Mouse (Mus musculus): ENCODE measurements around the gene Nfib. TPM values are rescaled to one million over a fixed set of nuclear protein-coding genes. Genes with fewer than 3 reads are reported as not detected.

Gene Nfib
- polyA plus RNA-seq, 1 experiment from 2014 or later, result 58.4 TPM

DNA sequence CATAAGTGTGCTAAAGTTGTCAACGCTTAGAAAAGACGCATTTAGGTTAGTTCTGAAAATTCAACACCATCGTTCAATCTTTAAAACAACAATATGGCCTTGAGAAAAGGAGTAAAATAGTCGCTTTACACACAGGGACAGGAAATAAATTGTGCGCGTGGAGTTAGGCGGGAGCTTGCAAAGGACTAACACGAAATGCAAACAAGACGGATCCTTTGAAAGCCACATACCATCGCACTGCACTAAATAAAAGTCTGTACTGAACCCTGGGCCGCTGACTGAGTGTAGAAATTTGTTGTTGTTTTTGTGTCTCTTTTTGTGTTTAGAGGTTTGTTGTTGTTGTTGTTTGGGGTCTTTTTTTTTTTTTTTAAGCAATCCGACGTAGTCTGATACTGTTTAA, 193.2 kb downstream of the Nfib start:
- Histone ChIP-seq H3K36me3 (no peaks in the 10 kb centered on the region), H3K4me3 (replicated peaks) (peak overlapping the region; percentile 51), H3K9me3 (no peaks in the 10 kb centered on the region), H3K27ac (peak overlapping the region; percentile 87), H3K4me1 (replicated peaks) (peaks cover 44% of the 10 kb centered on the region), H3K27me3 (peaks cover 6% of the 10 kb centered on the region; the same call in 1 of the 2 replicates), H3K4me2 (replicated peaks) (peak overlapping the region; percentile 96), H3K9ac (replicated peaks) (peak overlapping the region; percentile 64)
- ATAC-seq, result no peak
- under 1% methylated on average over 13 of the region's 13 CpGs for WGBS

DNA sequence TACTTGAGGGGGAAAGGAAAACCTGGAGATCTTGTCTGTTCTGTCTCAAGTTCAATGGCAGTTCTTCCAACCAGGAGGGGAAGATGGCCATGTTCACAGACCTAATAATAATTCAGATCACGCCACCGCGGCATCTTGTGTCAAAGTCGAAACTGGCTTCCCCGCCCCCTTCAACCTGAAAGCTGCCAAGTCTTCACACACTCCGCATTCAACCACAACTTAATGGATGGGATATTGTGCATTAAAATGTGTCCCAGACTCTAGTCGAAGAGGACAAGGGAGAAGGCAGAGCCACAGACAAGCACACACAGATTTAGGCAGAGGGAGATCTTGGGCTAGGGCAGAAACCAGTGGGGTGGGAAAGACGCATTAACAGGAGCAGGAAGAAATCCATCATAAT, 194.0 kb downstream of the Nfib start:
- H3K9me3 ChIP-seq, result no peaks in the 10 kb centered on the region
- peak overlapping the region; percentile 51 for H3K4me3 ChIP-seq (replicated peaks)
- no peaks in the 10 kb centered on the region for H3K36me3 ChIP-seq
- peak overlapping the region; percentile 96 for H3K4me2 ChIP-seq (replicated peaks)
- WGBS, result under 1% methylated on average over 8 of the region's 8 CpGs
- H3K4me1 ChIP-seq (replicated peaks), result peaks cover 47% of the 10 kb centered on the region
- peaks cover 6% of the 10 kb centered on the region; the same call in 1 of the 2 replicates for H3K27me3 ChIP-seq
- H3K9ac ChIP-seq (replicated peaks), result peak overlapping the region; percentile 63
- ATAC-seq, result 0 out of 2 replicates have a peak, but pooled peaks have one; percentile 6
- peak overlapping the region; percentile 87 for H3K27ac ChIP-seq

DNA sequence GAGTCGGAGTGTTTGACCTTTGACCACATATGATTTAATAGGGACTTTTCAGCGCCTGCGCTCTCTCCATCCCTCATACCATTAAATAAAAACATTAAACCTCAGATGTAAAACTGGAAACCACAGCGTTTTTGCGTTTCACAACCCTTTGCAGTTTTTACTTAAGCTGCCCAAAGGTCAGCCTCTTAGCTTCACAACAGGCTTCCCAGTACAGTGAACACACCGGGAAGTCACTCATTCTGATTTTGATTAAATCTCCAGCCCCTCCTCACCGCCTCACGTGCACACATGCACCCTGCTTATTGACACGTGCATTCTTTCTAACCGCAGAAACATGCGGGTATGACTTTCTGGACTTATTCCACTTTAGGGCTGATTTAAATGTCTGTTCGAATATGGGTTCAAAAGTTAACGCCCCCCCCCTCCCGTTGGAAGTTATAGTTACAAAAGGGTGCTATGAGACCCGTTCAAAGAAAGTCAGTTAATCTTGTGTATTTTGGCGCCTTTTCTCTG, 194.5 kb downstream of the Nfib start:
- Histone ChIP-seq H3K9ac (replicated peaks) (peak overlapping the region; percentile 59), H3K4me1 (replicated peaks) (peaks cover 47% of the 10 kb centered on the region), H3K36me3 (no peaks in the 10 kb centered on the region), H3K4me3 (replicated peaks) (peak overlapping the region; percentile 51), H3K27me3 (peaks cover 6% of the 10 kb centered on the region; the same call in 1 of the 2 replicates), H3K27ac (peak overlapping the region; percentile 87), H3K4me2 (replicated peaks) (peak overlapping the region; percentile 96), H3K9me3 (no peaks in the 10 kb centered on the region)
- ATAC-seq, result no peak
- WGBS, result 3% methylated on average over 16 of the region's 16 CpGs

GRCm38 (mm10) chr4:82509771-82510170, 195.8 kb downstream of the Nfib start:
- peak overlapping the region; percentile 98 for H3K27ac ChIP-seq
- 16% methylated on average over 4 of the region's 4 CpGs for WGBS
- peaks cover 47% of the 10 kb centered on the region for H3K4me1 ChIP-seq (replicated peaks)
- H3K9ac ChIP-seq (replicated peaks), result peak overlapping the region; percentile 95
- peaks cover 6% of the 10 kb centered on the region; the same call in 1 of the 2 replicates for H3K27me3 ChIP-seq
- H3K4me3 ChIP-seq (replicated peaks), result peak overlapping the region; percentile 72
- H3K4me2 ChIP-seq (replicated peaks), result peak overlapping the region; percentile 96
- no peaks in the 10 kb centered on the region for H3K36me3 ChIP-seq
- no peaks in the 10 kb centered on the region for H3K9me3 ChIP-seq
- ATAC-seq, result no peak

- Histone ChIP-seq H3K27me3 (peaks cover 6% of the 10 kb centered on the region; the same call in 1 of the 2 replicates), H3K9me3 (no peaks in the 10 kb centered on the region), H3K4me2 (replicated peaks) (peak overlapping the region; percentile 96), H3K4me1 (replicated peaks) (peaks cover 49% of the 10 kb centered on the region), H3K4me3 (replicated peaks) (peak overlapping the region; percentile 72), H3K36me3 (no peaks in the 10 kb centered on the region), H3K27ac (peak overlapping the region; percentile 98), H3K9ac (replicated peaks) (peak overlapping the region; percentile 95)
- 32% methylated on average over 2 of the region's 2 CpGs for WGBS
- ATAC-seq, result no peak
These were observed 196.3 kb downstream of the Nfib start for GRCm38 (mm10) chr4:82509166-82509767.

DNA sequence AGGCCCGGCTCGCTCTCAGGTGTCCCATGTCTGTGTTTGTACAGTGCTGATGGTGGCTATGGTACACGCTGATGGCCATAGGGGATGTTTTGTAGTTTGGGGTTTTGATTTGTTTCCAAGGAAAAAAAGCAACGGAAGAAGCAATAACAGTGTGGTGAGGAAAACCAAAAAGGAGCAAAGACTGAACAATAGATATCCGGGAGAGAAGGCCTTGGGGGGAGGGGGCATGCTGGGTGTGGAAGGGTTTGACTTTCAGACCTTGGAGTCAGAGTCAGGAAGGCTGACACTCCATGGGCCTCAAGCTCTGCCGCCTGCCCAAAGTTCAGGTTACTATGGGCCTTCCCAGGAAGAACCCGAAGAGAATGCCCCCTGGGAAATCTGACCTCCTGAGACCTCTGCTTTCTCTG, 197.3 kb downstream of the Nfib start:
- no peak for ATAC-seq
- Histone ChIP-seq H3K27me3 (peaks cover 6% of the 10 kb centered on the region; the same call in 1 of the 2 replicates), H3K4me2 (replicated peaks) (peak overlapping the region; percentile 96), H3K4me1 (replicated peaks) (peaks cover 49% of the 10 kb centered on the region), H3K36me3 (no peaks in the 10 kb centered on the region), H3K9ac (replicated peaks) (peak overlapping the region; percentile 95), H3K9me3 (no peaks in the 10 kb centered on the region), H3K4me3 (replicated peaks) (peak overlapping the region; percentile 72), H3K27ac (peak overlapping the region; percentile 98)
- WGBS, result 4% methylated on average over 7 of the region's 7 CpGs

GRCm38 (mm10) chr4:82507541-82508280, 197.8 kb downstream of the Nfib start:
- 4% methylated on average over 15 of the region's 15 CpGs for WGBS
- Histone ChIP-seq H3K36me3 (no peaks in the 10 kb centered on the region), H3K27me3 (peaks cover 6% of the 10 kb centered on the region; the same call in 1 of the 2 replicates), H3K27ac (peak overlapping the region; percentile 98), H3K4me1 (replicated peaks) (peaks cover 49% of the 10 kb centered on the region), H3K9ac (replicated peaks) (peak overlapping the region; percentile 95), H3K4me3 (replicated peaks) (peak overlapping the region; percentile 72), H3K9me3 (no peaks in the 10 kb centered on the region), H3K4me2 (replicated peaks) (peak overlapping the region; percentile 96)
- no peak for ATAC-seq

DNA sequence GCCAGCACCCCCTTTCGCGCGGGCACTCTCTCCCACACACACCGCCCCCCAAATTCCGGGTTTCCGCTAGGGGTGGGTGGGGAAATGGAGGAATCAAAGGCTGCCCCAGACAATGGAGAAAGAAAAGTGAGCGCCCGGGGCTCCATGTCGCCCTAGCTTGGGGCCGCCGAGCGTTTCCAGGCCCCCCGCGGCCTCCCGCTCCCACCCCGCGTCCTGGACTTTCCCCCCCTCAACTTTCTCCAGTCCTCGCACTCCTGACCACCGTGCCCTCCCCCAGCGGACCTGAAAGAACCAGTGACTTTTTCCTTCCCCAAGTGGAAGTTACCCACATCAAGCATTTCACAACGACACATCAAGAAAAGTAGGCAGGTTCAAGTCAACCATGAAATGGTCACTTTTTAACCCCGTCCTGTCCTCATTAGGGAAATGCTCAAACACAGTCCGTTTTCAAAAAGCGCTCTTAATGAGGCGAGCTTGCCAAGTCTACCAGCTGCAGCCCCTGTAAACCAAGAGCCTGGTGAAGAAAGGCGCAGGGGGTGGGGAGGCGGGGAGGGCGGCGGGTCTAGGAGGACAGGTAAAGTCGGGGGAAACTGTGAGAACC, 198.7 kb downstream of the Nfib start:
- Histone ChIP-seq H3K36me3 (no peaks in the 10 kb centered on the region), H3K27ac (peak overlapping the region; percentile 98), H3K27me3 (peaks cover 6% of the 10 kb centered on the region; the same call in 1 of the 2 replicates), H3K4me3 (replicated peaks) (peak overlapping the region; percentile 72), H3K9me3 (no peaks in the 10 kb centered on the region), H3K9ac (replicated peaks) (peak overlapping the region; percentile 95), H3K4me1 (replicated peaks) (peaks cover 41% of the 10 kb centered on the region), H3K4me2 (replicated peaks) (peak overlapping the region; percentile 96)
- peak; percentile 80 for ATAC-seq
- WGBS, result under 1% methylated on average over 30 of the region's 30 CpGs

DNA sequence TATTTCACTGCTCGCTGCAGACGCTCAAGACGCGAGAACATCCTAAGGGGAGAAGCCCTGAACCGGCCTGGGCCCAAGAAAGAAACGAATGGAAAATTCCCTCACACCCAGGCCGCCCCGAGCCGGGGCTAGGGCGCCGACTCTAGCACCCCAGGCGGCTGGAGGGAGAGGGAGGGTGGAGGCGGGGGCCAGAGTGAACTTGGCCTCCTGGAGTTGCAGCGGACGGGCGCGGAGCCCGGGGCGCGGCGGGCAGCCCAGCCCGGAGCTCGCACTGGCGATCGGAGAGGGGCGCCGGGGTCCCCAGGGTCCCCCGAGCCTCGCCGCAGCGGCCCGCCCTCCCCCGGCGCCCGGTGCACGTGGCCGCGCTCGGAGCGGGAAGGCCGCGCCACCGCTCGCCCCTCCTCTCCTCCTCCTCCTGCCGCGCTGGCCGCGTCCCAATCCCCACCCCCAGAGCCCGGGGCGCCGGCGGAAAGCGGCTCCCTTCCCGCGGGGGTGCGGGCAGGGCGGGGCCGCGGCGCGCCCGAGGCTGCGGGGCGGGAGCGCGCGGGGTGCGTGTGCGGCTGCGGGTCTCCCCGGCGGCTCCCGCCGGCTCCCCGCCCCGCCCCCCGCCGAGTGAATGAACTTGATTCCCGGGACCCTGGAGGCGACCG, 199.3 kb downstream of the Nfib start:
- Histone ChIP-seq H3K27me3 (peaks cover 6% of the 10 kb centered on the region; the same call in 1 of the 2 replicates), H3K4me3 (replicated peaks) (peak overlapping the region; percentile 72), H3K4me2 (replicated peaks) (peak overlapping the region; percentile 96), H3K4me1 (replicated peaks) (peaks cover 35% of the 10 kb centered on the region), H3K27ac (peak overlapping the region; percentile 98), H3K9ac (replicated peaks) (peak overlapping the region; percentile 95), H3K9me3 (no peaks in the 10 kb centered on the region), H3K36me3 (no peaks in the 10 kb centered on the region)
- peak; percentile 77 for ATAC-seq
- under 1% methylated on average over 54 of the region's 81 CpGs for WGBS

DNA sequence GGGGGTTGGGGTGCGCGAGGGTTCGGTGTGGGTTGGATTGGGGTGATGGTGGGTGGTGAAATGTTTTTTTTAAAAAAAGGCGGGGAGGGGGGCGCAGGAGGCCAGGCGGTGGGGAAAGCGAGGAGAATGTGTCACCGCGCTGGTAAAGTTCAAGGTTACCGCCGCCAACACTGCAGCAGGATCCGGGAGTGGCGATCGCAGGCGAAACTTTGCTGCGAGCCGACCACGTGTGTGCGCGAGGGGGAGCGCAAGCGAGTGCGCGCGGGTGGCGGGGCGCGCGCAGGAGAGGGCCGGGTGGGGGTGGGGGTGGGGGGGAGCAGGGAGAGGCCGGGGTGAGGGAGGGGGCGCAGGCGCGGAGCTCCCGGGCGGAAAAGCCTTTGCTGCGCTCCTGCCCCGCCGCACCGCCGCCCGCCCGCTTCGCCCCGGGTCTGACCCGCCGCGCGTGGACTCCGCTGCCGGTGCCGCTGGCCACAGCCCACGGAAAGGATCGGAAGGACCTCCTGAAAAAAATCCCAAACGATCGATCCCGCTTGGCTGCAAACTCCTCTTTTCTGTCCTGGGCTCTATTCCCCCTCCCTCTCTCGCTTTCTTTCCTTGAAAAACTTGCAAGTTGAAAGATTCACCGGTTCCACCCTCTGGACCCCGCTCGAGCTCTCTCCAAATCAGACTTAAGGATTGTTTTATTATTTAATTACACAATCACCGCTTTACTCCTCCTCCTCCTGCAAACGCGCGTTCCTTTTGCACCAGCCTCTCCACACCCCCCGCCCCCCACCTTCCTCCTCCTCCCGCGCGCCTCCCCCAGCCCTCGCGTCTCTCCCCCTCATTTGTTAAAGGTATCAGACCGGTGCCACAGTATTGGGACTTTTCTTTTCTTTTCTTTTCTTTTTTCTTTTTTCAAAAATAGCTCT, 200.2 kb downstream of the Nfib start:
- Histone ChIP-seq H3K4me3 (replicated peaks) (peak overlapping the region; percentile 72), H3K9ac (replicated peaks) (peak overlapping the region; percentile 95), H3K9me3 (no peaks in the 10 kb centered on the region), H3K4me1 (replicated peaks) (peaks cover 31% of the 10 kb centered on the region), H3K4me2 (replicated peaks) (peak overlapping the region; percentile 96), H3K36me3 (no peaks in the 10 kb centered on the region), H3K27ac (peak overlapping the region; percentile 98), H3K27me3 (peaks cover 6% of the 10 kb centered on the region; the same call in 1 of the 2 replicates)
- ATAC-seq, result peak; percentile 27
- under 1% methylated on average over 60 of the region's 72 CpGs for WGBS
